Mouse (Mus musculus) MEL-GATA-1-ER (cell line): ENCODE data around the gene Cd200r1.

ENCODE experiments used
- DNase-seq: peaks from one replicate; pipeline ENCODE4 v3.0.0-alpha.2; 2012; ENCODE audit warnings: low read depth; ENCODE audit errors: extremely low read depth

Cd200r1 gene

DNA sequence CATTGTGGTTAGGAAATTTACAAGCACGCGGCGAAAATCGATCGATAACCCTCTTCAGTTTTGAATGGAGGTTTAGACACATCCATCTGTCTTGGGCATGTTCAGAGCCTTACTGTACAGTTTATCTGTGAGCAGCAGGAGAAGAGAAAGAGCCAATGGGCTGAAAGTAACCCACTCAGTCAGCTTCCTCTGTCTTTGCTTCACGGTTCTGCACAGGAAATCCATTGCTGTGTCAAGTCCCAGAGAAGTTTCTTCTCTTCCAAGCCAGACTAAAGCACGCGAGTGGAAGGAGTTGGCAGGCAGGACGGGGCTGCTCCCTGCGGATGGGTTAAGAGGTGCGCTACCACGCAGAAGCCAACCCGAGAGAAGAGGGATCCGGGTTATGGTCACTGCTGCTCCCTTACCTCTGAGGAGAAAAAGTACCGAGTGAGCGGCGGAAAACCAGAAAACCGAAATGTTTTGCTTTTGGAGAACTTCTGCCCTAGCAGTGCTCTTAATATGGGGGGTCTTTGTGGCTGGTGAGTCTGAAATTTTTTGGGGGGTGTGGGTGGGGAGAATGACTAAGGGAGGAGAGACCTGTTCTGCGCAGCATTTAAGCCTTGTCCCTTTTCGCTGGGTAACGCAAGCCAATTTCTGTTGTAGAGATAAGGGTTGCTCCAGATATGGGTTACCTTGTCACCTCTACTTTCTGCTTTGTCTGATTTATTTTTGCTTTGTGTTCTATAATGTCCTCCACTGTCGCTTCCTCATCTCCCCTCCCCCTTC is at the start of gene Cd200r1:
TSS of gene Cd200r1 (plus strand) at position 182 of the 765 bp plus-strand sequence.
- DNase-seq: no peak

GRCm38 (mm10) chr16:44716305-44717140 is 49.0 kb upstream of the Cd200r1 start:
- DNase-seq: no peak

- DNase-seq: no peak
These were observed 48.3 kb upstream of the Cd200r1 start for GRCm38 (mm10) chr16:44717141-44717634.

- DNase-seq: no peak
These were observed 47.7 kb upstream of the Cd200r1 start for GRCm38 (mm10) chr16:44717838-44718237.

GRCm38 (mm10) chr16:44719349-44719748 is 46.2 kb upstream of the Cd200r1 start:
- no peak for DNase-seq

- peak; percentile 45 for DNase-seq
These were observed 45.0 kb upstream of the Cd200r1 start for GRCm38 (mm10) chr16:44720518-44720917.

DNA sequence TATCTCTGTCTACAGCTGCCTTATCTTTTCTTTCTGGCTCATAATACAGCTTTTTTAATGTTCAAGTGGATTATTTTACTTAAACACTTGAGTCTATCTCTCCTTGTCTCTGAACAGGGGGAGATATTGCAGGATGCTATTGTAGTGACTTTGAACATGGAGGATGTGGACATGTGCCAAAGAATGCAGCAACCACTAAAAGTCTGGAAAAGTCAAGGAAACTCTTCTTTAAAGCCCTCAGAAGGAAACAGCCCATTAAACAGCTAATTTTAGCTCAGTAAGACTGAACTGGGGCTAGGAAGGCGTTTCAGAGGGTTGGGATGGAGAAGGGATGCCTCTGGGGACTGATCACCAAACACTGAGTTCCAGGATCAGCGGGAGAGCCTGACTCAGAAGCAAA is 42.9 kb upstream of the Cd200r1 start:
- DNase-seq: no peak

GRCm38 (mm10) chr16:44724083-44724787 is 41.3 kb upstream of the Cd200r1 start, which contains the start of gene Nepro:
Gene Nepro (plus strand): TSS chr16:44724301.
- peak; percentile 62 for DNase-seq

DNA sequence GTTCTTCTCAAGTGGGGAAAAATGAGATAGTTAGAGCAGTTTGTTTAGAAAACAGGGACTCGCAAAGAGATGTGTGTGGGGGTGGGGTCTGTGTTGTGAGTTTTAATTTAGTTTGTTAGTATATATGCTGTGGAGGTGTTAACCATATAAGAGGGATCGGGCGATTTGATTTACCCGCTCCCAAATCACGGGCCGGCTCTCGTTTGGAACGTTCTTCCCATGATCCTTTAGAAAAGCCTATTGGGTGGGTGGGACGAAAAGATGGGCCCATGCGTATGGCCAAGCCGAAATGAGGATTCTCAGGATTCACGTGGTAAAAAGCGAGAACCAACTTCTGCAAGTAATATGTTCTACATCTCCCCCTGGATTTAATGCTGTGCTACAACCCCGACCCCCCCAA is 40.7 kb upstream of the Cd200r1 start:
- DNase-seq: peak; percentile 34

GRCm38 (mm10) chr16:44725286-44726223 is 40.0 kb upstream of the Cd200r1 start:
- peak; percentile 75 for DNase-seq

- peak; percentile 37 for DNase-seq
These were observed 38.0 kb upstream of the Cd200r1 start for GRCm38 (mm10) chr16:44727525-44727924.

DNA sequence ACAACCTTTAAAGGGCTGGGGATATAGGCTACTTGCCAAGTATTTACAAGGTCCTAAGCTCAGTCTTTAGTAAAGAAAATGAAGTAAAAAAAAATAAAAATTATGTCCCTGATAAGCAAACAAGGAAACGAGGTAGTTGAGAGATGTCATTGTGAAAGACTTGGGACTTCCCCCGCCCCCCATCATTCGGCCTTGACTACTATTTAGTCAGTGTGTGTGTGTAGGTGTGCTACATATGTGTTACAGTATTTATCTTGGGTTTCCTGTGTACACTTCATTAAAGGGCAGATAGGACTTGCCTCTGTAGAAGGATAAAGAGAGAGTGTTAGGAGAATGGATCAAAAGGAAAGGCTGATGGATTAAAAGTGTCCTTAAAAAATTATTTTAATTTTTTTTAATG is 31.5 kb upstream of the Cd200r1 start:
- DNase-seq: no peak

DNA sequence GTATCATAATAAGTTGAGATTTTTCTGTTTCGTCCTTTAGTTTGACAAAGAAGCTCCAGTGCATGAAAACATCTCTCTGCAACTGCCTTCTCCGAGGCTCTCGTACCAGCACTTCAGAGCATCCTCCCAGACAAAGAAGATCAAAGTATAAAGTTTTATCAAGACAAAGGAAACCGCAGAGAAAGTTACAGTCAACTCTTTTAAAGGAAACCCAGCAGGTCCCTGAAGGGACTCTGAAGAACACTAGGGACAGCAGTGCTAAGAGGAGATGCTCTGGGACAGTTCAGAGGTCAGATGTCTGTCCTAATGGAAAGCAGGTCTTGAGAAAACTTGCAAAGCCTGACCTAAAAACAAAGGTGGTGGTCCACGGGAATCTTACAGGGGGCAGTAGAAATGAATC is 29.9 kb upstream of the Cd200r1 start:
- DNase-seq: no peak

- DNase-seq: no peak
These were observed 29.4 kb upstream of the Cd200r1 start for GRCm38 (mm10) chr16:44736118-44736517.

- no peak for DNase-seq
These were observed 22.8 kb upstream of the Cd200r1 start for GRCm38 (mm10) chr16:44742753-44743152.

GRCm38 (mm10) chr16:44745471-44745865 is 20.1 kb upstream of the Cd200r1 start:
- DNase-seq: peak; percentile 12

- DNase-seq: peak; percentile 80
These were observed 19.5 kb upstream of the Cd200r1 start, which contains the start of gene Gtpbp8 for GRCm38 (mm10) chr16:44745866-44746562. Gene Gtpbp8 (minus strand): TSS chr16:44746363.

DNA sequence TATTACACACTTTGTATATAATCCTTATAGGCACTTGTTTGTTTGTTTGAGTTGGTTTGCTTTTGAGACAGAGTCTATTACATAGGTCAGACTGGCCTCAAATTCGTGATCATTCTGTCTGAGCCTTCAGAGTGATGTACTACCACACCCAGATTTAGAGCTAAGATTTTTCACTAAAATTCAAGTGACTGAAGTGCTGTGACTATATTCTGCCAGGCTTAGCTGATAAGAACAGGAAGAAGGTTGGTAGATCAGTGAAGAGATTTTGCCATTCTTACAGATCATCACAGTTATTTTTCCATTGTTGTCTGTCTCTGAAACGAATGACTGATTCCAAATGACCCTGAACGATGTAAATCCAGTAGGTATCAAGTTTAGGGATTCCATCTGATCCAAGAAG is 17.5 kb upstream of the Cd200r1 start:
- no peak for DNase-seq

DNA sequence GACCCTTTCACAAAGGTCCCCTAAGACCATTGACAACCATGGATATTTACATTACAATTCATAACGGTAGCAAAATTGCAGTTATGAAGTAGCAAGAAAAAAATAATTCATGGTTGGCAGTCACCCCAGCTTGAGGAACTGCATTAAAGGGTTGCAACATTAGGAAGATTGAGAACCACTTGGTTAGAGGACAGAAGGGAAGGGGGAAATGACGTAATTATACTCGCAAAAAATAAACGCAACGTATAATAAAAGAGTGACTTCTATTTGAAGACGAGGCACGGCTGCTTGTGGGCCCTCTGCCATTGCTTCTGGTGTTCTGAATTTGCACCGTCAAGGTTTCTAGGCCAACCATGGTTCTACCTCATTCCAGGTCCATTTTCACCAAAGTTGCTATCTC is 7.8 kb upstream of the Cd200r1 start:
- DNase-seq: no peak

DNA sequence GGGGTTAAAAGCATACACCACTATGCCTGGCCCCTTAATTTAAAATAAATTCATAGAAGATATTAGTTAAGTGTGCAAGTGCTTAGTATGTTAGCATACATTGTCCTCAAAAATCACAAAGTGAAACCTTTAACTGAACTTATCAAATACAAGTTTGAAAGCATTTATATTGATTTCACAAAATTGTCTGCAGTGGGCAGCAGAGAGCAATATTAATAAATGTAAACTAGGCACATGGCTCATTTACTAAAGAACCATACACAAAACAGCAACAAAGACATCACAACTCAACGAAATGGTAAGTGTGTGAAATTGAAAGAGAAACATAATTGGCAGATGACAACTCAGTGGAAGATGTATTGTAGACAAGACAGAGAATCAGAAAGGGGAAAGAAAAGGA is 3.7 kb upstream of the Cd200r1 start:
- no peak for DNase-seq
